Mouse (Mus musculus): ENCODE data around the gene Itm2a.

GRCm38 (mm10) chrX:107417345-107417744 is 14.2 kb upstream of the Itm2a start:
- TF ChIP-seq GATA1 (IDR thresholded peaks at IDR 0.05; ENCODE audit: low read length) (no peak), TAL1 (IDR thresholded peaks at IDR 0.05; ENCODE audit: low read length) (no peak)

Measured in erythroblast, embryonic 14.5 days (primary cell).